Mouse (Mus musculus): ENCODE measurements around the gene Rarres2. TPM values are rescaled to one million over a fixed set of nuclear protein-coding genes. Genes with fewer than 3 reads are reported as not detected.
A peak's percentile ranks its signal among the peaks of the same experiment; 100 is the strongest.

The Rarres2 gene
- total RNA-seq, 2 experiments from 2014 or later = 0.05 TPM; not detected in 1

DNA sequence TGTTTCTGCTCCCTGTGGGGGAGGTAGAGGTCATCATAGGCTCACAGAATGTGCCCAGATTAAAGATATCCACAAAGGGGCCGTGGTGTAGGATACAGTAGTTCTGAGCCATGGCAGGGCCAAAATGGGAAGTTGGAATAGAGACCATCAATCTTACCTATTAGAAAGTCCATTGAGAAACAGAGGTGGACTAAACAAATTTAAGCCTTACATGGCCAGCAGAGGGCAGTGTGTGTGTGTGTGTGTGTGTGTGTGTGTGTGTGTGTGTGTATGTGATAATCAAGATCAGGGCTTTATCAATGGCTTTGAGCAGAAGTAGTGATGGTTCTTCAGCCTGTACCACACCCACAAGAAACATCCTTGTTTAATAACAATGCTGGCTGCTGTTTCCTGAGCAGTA lies 26.3 kb downstream of the Rarres2 start:
- ATAC-seq (replicated peaks; ENCODE audit: low FRiP score, low TSS enrichment, poor library complexity, severe bottlenecking) = no peak

DNA sequence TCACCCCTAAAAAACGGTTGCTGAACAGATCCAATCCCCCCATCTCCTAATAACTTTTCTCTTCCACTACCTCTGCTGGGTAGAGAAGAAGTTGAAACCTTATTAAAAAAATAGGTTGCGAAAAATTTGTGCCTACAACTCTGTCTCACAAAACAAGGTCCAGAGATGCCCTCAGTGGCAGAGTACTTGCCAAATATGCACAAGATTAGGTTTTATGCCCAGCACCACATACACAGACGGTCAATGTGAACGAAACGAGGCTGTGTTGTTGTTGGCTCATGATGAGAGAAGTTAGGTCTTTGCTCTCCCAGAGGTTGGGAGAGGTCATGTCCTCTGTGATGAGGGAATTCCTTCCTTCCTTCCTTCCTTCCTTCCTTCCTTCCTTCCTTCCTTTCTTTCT lies 27.3 kb downstream of the Rarres2 start:
- ATAC-seq (replicated peaks; ENCODE audit: low FRiP score, low TSS enrichment, poor library complexity, severe bottlenecking) = no peak

DNA sequence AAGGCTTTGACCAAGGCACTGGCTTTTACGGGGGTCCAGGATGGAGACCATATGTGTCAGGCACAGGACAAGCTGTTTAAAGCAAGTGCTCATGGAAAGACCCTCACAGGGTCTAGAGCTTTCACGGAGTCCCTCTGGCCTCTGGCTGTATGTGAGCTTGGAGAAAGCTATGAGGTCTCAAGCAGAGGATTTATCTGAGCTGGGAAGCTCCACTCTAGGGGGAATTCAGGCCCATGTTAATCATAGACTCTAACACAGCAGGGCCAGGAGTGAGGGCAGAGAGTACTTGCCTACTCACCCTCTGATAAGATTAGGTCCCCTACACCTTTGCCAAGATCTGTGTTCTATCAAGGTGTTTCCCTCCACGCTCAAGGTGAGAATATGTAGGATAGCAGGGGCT lies 30.0 kb downstream of the Rarres2 start:
- ATAC-seq (replicated peaks; ENCODE audit: low FRiP score, low TSS enrichment, poor library complexity, severe bottlenecking) = no peak

DNA sequence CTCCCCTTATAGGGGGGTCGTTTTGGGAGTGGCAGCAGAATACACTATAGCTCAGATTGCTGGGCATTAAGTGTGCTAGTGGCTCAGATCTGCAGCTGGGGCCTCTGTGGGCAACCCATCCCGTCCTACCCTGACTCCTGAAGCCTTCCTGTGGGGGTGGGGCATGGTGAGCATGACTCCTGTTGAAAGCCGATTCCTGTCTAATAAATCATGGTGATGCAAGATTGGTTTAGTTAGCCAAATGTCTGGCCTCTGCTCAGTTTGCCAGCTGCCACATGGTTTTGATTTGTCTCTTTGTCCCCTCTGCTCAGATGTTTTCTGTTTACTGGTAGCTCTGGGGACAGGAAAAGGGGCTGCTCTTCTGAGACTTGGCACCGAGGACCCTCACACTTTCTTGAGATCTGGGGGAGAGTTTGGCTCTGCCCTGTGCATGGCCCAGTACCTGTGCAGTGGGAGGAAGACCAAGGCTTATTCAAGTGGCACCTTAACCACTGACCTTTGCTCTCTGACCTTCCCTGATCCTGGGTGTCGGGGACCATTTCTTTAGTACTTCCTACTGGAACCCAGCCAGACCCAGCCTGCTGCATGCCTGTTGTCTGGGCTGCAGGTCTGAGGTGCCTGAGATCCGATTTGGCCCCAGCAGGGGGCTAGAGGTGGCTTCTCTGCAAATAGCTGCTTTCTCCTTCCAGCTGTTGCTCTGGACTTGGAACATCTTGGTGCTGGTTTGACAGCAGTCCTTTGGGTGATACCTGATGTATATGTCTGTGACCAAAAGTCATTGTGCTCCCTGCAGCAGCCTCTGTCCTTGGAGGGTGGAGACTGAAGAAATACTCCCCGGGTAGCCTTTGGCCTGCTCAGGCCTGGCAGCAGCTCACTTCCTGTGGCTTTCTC lies 30.8 kb downstream of the Rarres2 start:
- no peak for ATAC-seq (replicated peaks; ENCODE audit: low FRiP score, low TSS enrichment, poor library complexity, severe bottlenecking)

DNA sequence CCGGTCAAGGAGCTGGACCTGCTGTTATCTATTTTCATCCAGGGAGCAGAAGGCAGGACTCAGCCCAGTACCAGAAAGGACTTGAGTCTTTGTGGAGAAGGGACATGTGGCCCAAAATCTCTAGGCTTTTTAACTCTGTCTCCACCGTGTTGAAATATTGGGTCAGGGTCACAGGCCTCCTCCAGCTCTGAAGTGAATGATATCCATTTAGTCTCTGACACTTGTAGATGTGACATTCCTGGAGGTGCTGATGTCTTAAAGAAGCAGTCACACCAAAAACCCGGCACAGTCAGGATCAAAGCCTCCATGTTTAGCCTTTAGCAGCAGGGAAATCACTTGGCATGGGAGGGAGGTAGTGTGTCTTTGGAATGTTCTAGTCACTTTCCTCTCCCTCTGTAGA lies 31.9 kb downstream of the Rarres2 start:
- ATAC-seq (replicated peaks; ENCODE audit: low FRiP score, low TSS enrichment, poor library complexity, severe bottlenecking) = no peak

DNA sequence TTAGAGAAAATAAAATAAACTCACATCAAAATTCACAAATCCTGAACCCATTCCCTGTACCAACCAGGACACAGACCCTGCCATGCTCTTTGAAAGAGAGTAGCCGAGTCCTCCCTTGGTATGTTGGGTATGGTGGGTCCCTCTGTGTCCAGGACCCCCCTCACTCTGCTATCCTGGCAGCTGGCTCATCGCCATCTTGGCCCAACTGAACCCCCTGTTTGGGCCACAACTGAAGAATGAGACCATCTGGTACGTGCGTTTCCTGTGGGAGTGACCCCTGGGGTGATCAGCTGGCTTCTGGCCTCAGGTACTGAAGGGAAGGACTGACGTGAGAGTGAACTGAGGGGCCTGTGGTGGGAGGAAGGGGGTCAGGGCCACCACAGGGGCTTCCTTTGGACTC lies 32.7 kb downstream of the Rarres2 start:
- ATAC-seq (replicated peaks; ENCODE audit: low FRiP score, low TSS enrichment, poor library complexity, severe bottlenecking) = no peak

DNA sequence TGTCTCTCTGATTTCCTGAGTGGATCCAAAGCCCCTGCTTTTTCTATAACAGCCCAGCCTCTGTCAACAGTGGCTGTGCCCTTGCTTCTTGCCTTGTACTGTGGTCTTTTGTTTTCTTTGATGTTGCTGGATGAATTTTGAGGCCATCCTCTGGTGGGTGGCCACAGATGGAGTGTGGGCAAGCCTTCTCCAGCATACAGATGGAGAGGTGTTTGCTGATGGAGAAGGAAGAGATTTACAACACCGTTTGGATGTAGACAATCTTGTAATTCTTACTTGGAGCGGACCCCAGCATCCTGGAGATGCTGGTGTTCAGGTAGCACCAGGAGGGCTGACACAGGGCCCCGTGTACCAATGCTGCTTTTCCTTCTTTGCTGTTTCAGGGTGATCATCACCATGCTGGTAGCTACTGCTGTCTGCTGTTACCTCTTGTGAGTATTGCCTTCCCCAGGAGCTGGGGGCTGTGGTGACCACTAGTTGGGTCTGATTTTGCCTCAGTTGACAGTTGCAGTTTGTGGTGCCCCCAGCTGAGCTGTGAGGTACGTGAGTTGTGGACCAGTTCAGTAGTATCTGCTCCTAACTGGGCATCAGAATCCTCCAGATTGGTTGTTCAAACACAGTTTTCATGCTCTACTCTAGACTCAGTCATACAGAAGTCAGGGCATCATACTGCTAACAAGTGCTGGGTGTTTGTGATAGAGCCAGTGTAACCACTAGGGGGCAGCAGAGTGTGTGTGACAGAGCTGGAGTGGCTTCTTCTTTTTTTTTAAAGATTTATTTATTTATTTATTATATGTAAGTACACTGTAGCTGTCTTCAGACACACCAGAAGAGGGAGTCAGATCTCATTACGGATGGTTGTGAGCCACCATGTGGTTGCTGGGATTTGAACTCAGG lies 33.5 kb downstream of the Rarres2 start:
- ATAC-seq (replicated peaks; ENCODE audit: low FRiP score, low TSS enrichment, poor library complexity, severe bottlenecking) = peak; percentile 64

DNA sequence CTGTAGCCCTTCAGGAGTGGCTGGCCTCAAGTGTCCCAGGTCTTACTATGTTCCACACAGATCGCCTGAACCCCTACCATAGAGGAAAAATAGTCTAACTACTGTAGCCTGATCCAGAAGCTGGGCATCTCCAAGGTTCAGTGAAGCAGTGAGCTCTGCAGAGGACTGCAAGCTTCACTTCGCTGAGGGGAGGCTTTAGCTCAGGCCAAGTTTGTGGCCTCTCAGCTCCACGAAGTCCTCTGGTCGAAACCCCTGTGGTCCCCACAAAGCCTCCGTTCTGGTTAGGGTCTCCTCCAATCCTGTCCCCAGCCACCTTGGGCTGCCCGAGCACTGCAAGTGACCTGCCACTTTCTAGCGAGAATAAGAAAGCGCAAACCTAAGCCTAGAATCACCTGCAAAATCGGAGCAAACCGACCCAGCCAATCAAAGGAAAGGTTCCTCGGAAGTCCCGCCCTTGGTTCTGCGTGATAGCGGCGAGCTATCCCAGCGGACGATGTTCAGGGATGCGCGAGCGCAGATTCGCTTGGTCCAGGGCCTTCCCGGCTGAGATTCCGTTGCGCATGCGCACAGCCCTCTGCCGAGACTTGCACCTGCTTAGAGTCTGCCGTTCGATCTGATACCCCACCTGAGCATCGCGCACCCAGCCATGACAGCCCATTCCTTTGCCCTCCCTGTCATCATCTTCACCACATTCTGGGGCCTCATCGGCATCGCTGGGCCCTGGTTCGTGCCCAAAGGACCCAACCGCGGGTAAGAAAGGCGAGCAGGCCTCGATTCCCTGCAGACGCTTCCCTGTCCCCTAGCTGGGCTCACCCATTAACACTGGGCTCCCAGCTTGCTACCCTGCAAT lies 35.3 kb downstream of the Rarres2 start, which contains the start of gene Atp6v0e2:
TSS of gene Atp6v0e2 (plus strand) at position 511 of the 850 bp plus-strand sequence.
- no peak for ATAC-seq (replicated peaks; ENCODE audit: low FRiP score, low TSS enrichment, poor library complexity, severe bottlenecking)

DNA sequence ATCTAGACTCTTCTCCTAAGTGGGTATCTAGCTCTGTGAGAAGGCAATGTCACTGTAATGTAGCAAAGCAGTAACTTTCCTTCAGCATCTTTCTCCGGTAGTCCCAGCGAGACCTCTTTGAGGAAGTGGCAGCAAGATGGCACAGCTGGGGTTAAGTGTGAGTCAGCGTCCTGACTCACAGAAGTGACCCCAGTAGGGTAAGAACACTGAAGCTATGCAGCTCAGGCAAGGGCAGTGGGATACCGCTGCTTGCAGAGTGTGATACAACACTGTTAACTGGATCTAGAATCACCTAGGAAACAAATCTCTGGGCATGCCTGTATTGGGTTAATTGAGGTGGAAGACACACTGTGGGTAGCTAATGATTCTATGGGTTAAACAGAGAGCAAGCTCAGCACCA lies 36.5 kb downstream of the Rarres2 start:
- no peak for ATAC-seq (replicated peaks; ENCODE audit: low FRiP score, low TSS enrichment, poor library complexity, severe bottlenecking)

DNA sequence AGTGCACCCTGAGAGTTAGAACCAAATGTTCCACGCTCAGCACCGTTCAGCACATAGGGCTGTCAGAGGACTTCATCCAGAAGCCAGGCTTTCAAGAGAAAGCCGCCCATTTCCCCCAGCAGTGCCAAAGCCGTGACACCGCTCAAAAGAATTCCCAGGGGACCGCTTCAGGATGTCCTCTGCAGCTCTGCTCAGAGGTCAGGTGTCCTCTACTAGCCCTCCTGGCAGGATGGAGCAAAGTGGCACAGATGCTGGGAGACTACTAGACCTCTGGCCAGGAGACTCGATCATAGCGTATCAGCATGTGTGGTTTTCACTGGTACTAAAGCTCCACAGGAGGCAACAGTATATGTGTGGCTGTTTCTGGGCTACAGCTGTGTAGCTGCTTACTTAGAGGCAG lies 37.7 kb downstream of the Rarres2 start:
- no peak for ATAC-seq (replicated peaks; ENCODE audit: low FRiP score, low TSS enrichment, poor library complexity, severe bottlenecking)

DNA sequence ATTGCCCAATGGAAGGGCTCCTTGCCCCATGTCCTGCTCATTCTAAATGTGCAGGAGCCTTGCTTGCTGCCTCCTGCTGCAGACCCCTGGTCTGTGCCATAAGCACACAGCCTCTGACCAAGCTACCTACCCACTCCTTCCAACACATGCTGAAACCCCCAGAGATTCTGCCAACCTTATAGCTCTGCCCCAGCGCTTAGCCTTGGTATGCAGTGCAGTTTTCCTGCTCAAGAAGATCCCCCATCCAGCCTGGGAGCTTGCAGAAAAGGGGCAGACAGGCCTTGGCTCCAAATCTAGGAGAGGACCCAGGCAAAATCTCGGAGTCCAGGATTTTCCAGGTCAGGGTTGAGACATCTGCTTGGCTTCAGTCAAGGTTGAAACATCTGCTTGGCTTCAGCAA lies 39.1 kb downstream of the Rarres2 start:
- no peak for ATAC-seq (replicated peaks; ENCODE audit: low FRiP score, low TSS enrichment, poor library complexity, severe bottlenecking)

DNA sequence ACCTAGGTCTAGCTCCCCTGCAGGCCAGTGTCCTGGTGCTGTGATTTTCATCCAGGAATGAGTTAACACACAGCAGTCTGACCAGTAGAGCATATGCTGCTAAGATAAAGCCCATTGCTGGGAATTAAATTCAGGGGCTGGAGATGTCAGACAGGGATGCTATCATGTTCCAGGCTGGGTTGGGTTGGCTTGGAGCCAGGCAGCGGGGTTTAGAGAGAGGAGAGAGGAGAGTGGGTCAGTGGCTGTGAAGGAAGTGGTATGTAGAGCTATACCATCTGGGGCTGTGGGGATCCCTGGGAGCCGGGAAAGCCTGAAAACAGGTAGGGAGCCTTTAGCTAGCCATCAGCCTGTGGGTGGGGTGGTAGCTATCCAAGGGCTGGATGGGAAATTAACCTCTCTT lies 41.7 kb downstream of the Rarres2 start:
- ATAC-seq (replicated peaks; ENCODE audit: low FRiP score, low TSS enrichment, poor library complexity, severe bottlenecking) = no peak

DNA sequence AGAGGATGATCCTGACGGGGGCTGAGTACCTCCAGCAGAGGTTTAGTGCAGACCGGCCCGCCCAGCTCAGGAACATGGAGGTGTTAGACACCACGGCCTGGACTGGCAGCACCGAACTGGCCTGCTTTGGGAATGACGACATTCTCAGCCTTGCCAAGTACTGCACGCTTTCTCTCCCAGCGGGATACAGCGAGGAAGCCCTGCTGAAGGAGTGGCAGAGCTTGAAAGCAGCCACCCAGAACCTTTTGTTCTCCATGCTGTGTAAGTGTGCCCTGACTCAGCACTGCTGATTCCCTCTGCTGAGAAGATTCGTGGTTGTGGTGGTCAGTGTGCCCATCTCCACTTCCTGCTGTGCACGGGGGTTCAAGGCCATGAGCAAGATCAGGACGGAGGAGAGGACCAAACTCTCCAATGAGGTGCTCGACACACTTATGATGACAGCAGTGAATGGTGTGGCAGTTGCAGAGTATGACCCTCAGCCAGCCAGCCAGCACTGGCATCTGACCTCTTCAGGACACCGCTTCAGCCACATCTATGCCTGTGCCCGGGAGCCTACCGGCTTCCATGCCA lies 42.6 kb downstream of the Rarres2 start:
- ATAC-seq (replicated peaks; ENCODE audit: low FRiP score, low TSS enrichment, poor library complexity, severe bottlenecking) = no peak

DNA sequence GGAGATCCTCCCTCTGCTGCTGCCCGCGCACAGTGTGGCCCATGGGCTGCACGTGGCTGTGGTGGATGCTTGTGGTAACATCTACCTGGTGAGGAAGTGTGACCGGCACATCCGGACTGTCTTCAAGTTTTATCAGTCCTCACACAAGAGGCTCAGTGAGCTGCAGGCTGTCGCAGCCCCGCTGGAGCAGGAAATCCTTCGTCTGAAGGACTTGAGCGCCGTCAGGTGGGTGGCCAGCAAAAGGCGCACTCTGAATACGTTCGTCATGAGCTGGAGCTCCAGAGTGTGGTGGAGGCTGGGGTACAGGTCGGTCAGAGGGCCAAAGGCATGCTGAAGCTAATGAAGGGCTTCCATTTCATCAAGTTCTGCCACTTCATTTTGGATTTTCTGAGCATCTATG lies 43.3 kb downstream of the Rarres2 start:
- no peak for ATAC-seq (replicated peaks; ENCODE audit: low FRiP score, low TSS enrichment, poor library complexity, severe bottlenecking)

DNA sequence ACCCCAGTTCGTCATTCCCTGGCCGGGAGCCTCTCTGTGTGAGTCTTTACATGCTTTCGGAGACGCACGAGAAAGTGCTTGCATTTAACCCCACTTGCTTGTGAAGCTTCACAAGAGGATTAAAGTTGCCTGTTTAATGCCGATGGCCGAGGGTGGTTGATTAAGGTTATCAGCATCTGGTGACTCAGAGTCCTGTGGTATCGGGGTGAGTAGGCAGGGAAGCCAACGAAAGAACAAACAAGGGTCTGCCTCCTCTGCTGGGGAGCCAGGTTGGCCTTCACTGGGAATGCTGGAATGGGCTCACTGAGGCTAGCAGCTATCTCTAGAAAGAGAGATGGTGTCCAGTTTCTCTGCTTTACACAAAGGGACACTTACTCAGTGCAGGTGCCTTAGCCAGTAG lies 44.7 kb downstream of the Rarres2 start:
- no peak for ATAC-seq (replicated peaks; ENCODE audit: low FRiP score, low TSS enrichment, poor library complexity, severe bottlenecking)

DNA sequence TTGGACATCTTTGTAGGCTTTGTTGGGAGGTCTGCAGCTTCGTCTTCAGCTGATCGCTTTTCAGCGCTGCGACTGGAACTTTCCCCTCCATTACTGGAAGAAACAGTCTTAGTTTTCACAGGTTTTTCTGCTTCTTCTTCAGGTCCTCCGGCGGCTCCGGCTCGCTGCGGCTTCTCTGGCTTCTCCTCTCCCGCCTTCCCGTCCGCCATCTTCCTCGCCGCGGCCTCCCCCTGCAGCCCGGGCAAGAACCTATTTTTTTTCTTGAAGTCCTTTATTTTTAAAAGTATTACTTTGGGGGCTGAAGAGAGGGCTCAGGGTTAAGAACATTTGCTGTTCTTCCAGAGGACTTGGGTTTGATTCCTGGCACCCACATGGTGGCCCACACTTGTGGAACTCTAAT lies 47.7 kb downstream of the Rarres2 start:
- ATAC-seq (replicated peaks; ENCODE audit: low FRiP score, low TSS enrichment, poor library complexity, severe bottlenecking) = peak; percentile 77
